Mouse (Mus musculus): ENCODE measurements around the gene Nemp1.

Nemp1 gene

DNA sequence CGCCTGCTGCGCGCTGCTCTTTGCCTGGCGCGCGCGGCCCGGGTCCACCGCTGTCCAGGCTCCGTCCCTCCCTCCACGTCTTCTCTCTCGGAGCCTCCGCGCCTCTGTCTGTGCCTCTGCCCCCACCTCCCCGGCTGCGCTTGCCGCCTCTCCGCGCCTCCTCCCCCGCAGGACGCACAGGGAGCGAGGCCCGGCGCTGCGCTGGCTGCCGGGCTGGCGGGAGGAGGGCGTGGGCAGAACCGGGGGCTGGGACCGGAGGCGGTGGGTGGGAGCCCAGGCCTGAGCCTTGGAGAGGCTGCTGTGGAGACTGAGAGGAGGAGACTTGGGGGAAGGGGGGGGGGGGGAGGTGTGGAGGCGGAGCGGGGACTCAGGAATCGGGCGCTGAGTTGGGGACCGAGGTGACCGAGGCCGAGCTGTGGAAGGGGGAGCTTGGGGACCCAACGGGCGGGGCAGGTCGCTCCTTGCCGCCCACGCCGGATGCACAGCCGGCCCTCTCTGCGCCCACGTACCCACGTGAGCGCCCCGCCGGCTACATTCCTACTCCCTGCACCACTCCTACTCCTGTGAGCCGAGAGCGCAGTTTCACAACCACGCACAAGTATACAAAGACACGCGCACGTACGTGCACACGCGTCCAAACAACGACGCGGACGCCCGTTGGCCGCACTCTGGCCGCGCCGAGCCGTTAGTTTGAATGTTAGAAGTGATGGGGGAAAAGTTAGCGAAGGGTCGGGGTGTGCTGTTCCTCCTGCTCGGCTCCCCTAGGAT, at the start of gene Nemp1:
Gene Nemp1 (plus strand): TSS at position 401 of the 768 bp plus-strand sequence.
- in situ Hi-C loops (cut with MseI, MboI): no loop called here

DNA sequence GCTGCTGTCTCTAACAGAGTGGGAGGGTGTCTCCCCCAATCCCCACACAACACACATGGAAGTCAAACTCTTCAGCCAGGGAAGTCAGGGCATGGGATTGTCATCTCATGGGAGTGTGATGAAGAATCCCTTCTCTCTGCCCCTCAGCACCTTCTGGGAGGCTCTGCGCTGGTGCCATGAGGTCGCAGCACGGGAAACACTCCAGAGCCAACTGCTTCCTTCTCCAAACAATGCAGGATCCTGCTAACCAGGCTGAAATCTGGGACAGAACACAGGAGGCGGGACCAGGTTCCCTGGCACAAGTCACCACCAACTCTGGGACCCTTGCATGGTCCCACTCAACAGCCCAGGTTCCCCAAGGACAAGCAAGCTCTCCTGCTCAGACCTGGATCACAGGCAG, 49.4 kb upstream of the Nemp1 start:
- in situ Hi-C loops (cut with MseI, MboI): no loop called here

DNA sequence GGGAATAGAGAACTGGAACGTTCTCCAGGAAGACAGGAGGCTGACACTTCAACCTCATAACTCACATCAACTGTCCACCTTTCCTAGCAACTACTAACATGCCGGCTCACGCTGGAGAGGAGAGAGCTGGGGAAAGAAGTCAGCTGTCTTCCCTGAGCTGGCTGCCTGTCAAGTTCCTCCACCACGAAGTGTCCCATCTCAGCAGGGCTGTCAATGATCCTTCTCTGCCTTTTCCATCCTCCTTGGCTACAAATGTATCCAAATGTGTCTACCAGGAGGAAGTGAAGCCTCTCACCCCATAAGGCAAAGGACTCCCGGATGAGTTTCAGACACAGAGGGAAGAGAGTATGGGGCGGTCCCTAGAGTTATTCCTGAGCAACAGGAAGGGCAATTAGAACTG, 48.5 kb upstream of the Nemp1 start:
- in situ Hi-C loops (cut with MseI, MboI): no loop called here

DNA sequence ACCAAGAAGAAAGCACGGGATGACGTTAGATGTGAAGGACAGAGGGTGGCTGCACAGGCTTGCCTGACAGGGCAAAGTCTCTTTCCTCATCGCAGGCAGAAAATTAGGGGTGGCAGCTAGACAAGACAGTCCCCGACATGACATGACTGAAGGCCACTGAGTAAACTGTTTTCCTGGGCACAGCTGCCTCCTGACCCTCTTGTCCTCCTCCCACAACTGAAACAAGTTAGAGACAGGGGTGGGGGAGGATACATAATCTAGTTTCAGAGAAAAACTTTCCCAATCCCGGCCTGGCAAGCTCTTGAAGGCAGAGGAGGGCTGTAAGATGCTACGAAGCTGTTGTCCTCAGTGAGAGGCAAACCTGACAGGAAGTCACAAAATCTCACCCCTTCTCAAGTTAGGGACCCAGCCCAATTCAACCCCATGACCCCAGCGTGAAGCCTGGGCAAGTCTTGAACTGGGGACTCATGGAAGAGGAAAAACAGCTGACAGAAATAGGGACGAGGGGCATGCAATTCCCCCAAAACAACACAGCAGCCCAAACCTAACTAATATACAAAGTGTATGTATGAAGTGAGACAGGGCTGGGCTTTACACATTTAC, 47.5 kb upstream of the Nemp1 start:
- in situ Hi-C loops (cut with MseI, MboI): no loop called here

DNA sequence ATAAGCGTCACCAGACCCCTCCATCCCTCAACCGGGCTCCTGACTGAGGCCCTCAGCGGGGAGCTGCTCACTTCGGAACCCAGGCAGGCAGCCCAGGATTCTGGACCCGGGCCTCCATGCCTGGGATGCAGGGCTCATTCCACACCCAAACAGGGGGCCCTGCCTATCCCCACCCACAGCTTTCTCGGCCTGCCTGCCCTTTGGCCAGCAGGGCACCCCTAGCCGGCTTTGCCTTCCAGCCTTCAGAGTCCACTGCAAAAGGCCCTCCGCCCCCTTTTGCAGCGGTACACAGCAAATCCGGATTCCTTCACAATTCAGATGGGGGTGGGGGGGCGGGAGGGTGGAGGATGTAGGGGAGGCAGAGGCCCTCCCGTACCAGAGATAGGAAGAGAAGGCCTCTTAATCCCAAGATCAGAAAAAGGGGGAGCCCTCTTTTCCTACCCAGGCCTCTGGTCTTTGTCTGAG, 46.7 kb upstream of the Nemp1 start:
- in situ Hi-C loops (cut with MseI, MboI): loop anchor here in 1 of 2 experiments (10.0 kb wide), 1 partner anchor 45 kb away; no protein-coding TSS in a partner anchor

GRCm38 (mm10) chr10:127620406-127621190, 46.1 kb upstream of the Nemp1 start, which contains the start of gene Lrp1:
Gene Lrp1, minus strand, starts transcription at chr10:127621148.
- in situ Hi-C loops (cut with MseI, MboI): loop anchor here in 1 of 2 experiments (10.0 kb wide), 1 partner anchor 46 kb away; no protein-coding TSS in a partner anchor

DNA sequence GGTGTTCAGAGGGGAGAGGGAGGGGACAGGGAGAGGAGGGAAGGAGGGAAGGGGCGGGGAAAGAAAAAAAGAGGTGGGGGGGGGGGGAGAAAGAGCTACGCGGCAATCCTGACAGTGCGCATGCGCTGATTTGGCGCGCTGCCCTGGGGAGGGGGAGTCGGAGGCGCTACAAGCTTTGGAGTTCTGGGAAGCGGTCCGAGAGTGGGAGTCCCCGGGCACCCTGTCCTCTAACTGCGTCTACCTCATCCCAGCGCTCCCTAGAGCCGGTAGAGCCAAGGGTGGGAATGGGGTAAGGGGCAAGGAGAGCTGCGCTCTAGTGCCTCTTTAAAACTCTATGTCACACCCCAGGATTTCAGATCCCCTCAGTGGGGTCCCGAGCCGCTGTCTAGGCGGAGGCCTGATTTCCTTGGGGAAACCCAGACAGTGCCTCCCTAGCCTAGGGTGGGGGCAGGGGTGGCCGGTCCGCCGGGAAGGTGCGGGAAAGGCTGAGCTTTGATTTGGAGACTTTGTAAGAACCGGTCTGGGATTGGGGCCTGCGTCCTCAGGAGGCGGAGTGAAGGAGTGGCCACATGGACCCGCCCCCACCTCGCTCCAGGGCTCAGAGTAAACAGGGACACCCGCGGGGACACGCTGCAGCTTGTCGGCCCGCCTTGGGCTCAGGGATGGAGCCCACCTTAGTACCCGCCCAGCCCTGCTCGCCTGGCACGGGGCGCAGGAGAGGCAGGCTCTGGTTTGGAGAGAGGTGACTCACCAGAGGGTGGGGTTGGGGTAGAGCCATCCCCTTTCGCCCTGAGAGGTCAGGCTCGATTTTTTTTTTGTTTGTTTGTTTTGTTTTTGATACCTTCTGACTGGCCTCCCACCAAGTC, 45.3 kb upstream of the Nemp1 start:
- in situ Hi-C loops (cut with MseI, MboI): loop anchor here in 1 of 2 experiments (10.0 kb wide), 1 partner anchor 47 kb away; no protein-coding TSS in a partner anchor

DNA sequence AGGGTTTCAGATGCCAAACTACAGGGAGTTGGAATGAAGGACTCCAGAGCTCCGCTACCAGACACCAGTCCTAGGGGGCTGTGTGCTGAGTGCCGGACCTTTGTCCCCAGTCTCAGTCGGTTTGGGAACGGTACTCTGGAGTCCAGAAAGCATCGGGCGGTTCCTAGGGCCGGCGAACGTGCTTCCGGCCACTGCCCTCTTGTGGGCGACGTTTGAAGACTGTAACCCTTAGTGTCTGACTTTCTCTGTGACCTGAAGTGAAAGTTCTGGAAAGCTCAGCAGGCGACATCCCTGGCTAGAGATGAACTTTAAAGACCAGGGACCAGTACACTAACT, 44.7 kb upstream of the Nemp1 start:
- in situ Hi-C loops (cut with MseI, MboI): loop anchor here in 1 of 2 experiments (10.0 kb wide), 1 partner anchor 47 kb away; no protein-coding TSS in a partner anchor

GRCm38 (mm10) chr10:127622661-127623060, 44.0 kb upstream of the Nemp1 start:
- in situ Hi-C loops (cut with MseI, MboI): loop anchor here in 1 of 2 experiments (10.0 kb wide), 1 partner anchor 48 kb away; no protein-coding TSS in a partner anchor

DNA sequence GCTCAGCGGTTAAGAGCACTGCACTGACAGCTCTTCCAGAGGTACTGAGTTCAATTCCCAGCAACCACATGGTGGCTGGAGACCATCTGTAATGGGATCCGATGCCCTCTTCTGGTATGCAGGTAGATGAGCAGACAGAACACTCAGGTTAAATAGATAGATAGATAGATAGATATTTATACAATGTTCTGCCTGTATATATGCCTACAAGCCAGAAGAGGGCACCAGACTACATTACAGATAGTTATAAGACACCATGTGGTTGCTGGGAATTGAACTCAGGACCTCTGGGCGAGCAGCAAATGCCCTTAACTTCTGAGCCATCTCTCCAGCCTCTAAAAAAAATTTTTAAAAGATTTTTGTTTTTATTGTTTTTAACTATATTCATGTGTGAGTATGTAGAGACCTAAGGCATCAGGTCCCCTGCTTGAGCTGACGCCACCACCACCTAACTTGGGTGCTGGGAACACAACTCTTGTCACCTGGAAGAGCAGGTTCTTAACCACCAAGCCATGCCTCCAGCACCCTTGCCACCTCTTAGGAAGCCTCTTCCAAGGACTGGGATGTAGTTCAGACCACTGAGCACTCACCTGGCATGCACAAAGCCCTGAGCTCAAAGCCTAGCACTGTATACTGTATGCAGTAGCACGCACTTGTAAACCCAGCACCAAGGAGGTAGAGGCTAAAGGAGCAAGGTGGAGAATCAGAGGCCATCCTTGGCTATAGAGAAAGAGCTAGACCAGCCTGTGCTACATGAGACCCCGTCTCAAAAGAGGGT, 43.1 kb upstream of the Nemp1 start:
- in situ Hi-C loops (cut with MseI, MboI): loop anchor here in 1 of 2 experiments (10.0 kb wide), 1 partner anchor 49 kb away; no protein-coding TSS in a partner anchor

- in situ Hi-C loops (cut with MseI, MboI): loop anchor here in 1 of 2 experiments (10.0 kb wide), 1 partner anchor 52 kb away; no protein-coding TSS in a partner anchor
Measured at GRCm38 (mm10) chr10:127626433-127626832, 40.3 kb upstream of the Nemp1 start.

GRCm38 (mm10) chr10:127631261-127632214, 35.2 kb upstream of the Nemp1 start:
- in situ Hi-C loops (cut with MseI, MboI): no loop called here

GRCm38 (mm10) chr10:127632668-127633271, 33.9 kb upstream of the Nemp1 start:
- in situ Hi-C loops (cut with MseI, MboI): no loop called here

GRCm38 (mm10) chr10:127640421-127640820, 26.3 kb upstream of the Nemp1 start:
- in situ Hi-C loops (cut with MseI, MboI): loop anchor here in 1 of 2 experiments (5.0 kb wide), 1 partner anchor 92 kb away; no protein-coding TSS in a partner anchor

DNA sequence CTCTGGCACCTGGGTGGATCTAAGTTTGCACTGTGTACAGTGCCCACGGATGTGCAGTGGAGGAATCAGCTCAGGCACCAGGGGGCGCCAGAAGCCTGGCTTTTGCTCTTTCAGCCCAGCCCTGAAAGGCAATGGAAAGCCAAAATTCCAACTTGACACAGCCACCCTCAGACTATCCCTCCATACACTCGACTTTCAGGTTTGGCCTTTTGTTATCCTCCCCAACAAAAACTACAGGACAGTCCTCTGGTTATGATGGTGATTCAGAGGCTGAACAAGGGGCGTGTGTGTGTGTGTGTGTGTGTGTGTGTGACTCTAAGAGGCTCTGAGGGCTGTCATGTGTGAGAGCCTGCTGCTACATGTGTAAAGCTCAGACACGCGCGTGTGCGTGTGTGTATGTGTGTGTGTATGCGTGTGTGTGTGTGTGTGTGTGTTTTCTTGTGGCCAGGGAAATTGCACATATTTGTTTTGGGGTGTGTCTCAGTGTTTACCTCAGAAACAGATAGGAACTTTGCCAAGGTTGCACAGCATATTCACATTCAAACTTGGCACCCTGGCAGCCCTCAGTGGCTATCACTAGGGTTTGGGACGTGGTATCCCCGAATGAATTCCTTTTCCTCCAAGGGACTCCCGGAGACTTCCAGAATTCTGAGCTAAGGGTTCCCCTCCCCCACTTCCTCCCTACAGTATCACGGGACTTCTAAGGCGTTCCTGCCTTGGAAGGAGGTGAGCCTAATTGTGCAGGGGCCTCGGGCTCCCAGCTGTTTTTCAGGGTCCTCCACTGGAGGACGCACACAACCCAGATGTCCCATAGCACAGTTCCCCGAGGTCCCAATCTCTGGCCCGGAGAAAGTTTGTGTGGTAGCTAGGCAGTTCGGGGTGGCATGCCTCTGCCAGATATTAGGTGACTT, 24.6 kb upstream of the Nemp1 start:
- in situ Hi-C loops (cut with MseI, MboI): loop anchor here in 1 of 2 experiments (5.0 kb wide), 1 partner anchor 90 kb away; no protein-coding TSS in a partner anchor

GRCm38 (mm10) chr10:127642772-127643552, 23.7 kb upstream of the Nemp1 start, which contains the start of gene Stat6:
Gene Stat6, plus strand, starts transcription at chr10:127642986.
- in situ Hi-C loops (cut with MseI, MboI): loop anchor here in 1 of 2 experiments (5.0 kb wide), 1 partner anchor 89 kb away; no protein-coding TSS in a partner anchor

Data from mouse trophoblast stem cell (cell line).